Mouse (Mus musculus) megakaryocyte, embryonic 14.5 days (primary cell): Measurements from ENCODE around the gene Pik3cd.

ENCODE experiments used
- FLI1 ChIP-seq: IDR thresholded peaks from 2 replicates; pipeline ENCODE4 v1.6.1; 2012; ENCODE audit warnings: low read length, inconsistent platforms, mixed read lengths
- GATA1 ChIP-seq: IDR thresholded peaks from 3 replicates; pipeline ENCODE4 v1.6.1; 2012; ENCODE audit warnings: mixed read lengths, low read length, inconsistent platforms, borderline replicate concordance

DNA sequence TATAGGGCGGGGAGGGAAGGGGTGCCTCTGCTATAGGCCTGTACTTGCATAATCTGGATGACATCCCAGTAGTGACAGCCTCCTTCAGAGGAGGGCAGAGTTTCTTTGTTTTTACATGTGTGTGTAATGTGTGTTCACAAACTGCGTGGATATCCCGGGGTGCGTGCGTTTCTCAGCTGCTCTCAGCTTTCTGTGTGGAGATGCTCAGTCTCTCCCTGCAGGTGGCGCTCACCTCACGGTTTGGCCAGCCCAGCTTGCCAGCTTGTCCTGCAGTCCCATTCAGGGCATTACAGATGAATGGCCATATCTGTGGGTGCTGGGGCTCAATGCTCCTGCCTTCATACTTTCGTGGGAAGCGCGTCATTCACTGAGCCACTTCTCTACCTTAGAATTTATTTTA, 74.0 kb downstream of the Pik3cd start:
- TF ChIP-seq GATA1 (no peak), FLI1 (no peak)
